Mouse (Mus musculus) intestine, embryonic 14.5 days (tissue): Measurements from ENCODE around the gene Tbata. TPM values are rescaled to one million over a fixed set of nuclear protein-coding genes. Genes with fewer than 3 reads are reported as not detected.

Experiments used
- ATAC-seq: fragments of 200-750 bp; cut with Nextera tagmentation; replicated peaks from 2 replicates; pipeline ENCODE4 v1.8.0; 2017; ENCODE audit warnings: low read depth, moderate number of reproducible peaks, moderate TSS enrichment, moderate library complexity; ENCODE audit not compliant: low FRiP score, low TSS enrichment
- DNase-seq: peaks from one replicate; pipeline ENCODE4 v3.0.0-alpha.2; 2018; ENCODE audit warnings: low spot score
- H3K27ac ChIP-seq: fragments of 300-500 bp; sonication (generic); 2 replicates; pipeline ENCODE4 v1.5.1; 2014; ENCODE audit warnings: low read depth, mild to moderate bottlenecking, control low read depth
- H3K27me3 ChIP-seq: fragments of 300-500 bp; sonication (generic); replicated peaks from 2 replicates; pipeline ENCODE4 v1.6.1; 2014; ENCODE audit warnings: low read length, control low read depth; ENCODE audit not compliant: control insufficient read depth, insufficient read depth
- H3K36me3 ChIP-seq: fragments of 300-500 bp; sonication (generic); 2 replicates; pipeline ENCODE4 v1.6.1; 2014; ENCODE audit warnings: low read length, control low read depth; ENCODE audit not compliant: control insufficient read depth, insufficient read depth
- H3K4me1 ChIP-seq: fragments of 300-500 bp; sonication (generic); replicated peaks from 2 replicates; pipeline ENCODE4 v1.6.1; 2014; ENCODE audit warnings: low read length, control low read depth, mixed read lengths; ENCODE audit not compliant: control insufficient read depth, insufficient read depth
- H3K4me2 ChIP-seq: fragments of 300-500 bp; sonication (generic); 2 replicates; pipeline ENCODE4 v1.6.1; 2014; ENCODE audit warnings: low read length
- H3K4me3 ChIP-seq: fragments of 300-500 bp; sonication (generic); 2 replicates; pipeline ENCODE4 v1.5.1; 2014; ENCODE audit warnings: low read depth, low read length, control low read depth, mixed read lengths
- H3K9ac ChIP-seq: fragments of 300-500 bp; sonication (generic); 2 replicates; pipeline ENCODE4 v1.6.1; 2014; ENCODE audit warnings: mild to moderate bottlenecking, low read length
- H3K9me3 ChIP-seq: fragments of 300-500 bp; sonication (generic); 2 replicates; pipeline ENCODE4 v1.6.1; 2016; ENCODE audit warnings: low read length, control low read depth; ENCODE audit not compliant: control insufficient read depth
- WGBS: fragments of 180-500 bp; shearing (Covaris S2); extraction: QIAGEN DNeasy Blood & Tissue Kit; methylation state at CpG from one replicate; pipeline ENCODE4 v1.1.7; 2014; 5-methylcytosine and 5-hydroxymethylcytosine counted together
- polyA plus RNA-seq: library from polyadenylated mRNA; unstranded; fragments of >200 nt; fragmentation: Nextera tagmentation; extraction: Ambion mirVana; gene quantifications from 2 replicates; pipeline ENCODE4 v1.2.1, GENCODE M21; 2014

The Tbata gene
- polyA plus RNA-seq, 1 experiment from 2014 or later, result not detected

DNA sequence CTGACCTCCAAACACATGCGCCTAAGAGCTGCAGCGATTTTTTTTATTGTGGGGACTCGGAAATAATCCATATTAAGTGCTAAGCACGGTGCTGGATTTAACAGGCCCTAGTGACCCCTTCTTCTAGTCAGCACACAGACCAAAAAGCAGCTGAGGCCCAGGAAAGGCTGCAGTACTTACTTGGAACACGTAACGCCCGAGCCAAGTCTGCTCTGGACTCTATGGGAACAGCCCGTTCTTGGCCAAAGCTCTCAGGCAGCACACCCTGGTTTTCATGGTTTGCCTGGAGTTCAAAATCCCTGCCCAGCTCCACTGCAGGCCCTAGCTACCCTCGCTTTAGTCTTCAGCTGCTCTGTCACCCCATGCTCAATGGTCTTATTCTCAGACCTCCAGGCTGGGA is 22.9 kb downstream of the Tbata start:
- H3K4me3 ChIP-seq, result no peak overlapping the region
- H3K9ac ChIP-seq, result no peak overlapping the region
- H3K9me3 ChIP-seq, result no peaks in the 10 kb centered on the region
- 0 out of 2 replicates have a peak, but pooled peaks cover under 1% of the 10 kb centered on the region for H3K4me1 ChIP-seq
- no peak overlapping the region for H3K27ac ChIP-seq
- DNase-seq, result no peak
- no peak overlapping the region for H3K4me2 ChIP-seq
- no peak for ATAC-seq
- H3K27me3 ChIP-seq, result no peaks in the 10 kb centered on the region
- H3K36me3 ChIP-seq, result no peaks in the 10 kb centered on the region
- WGBS, result 80% methylated on average over 9 of the region's 9 CpGs

DNA sequence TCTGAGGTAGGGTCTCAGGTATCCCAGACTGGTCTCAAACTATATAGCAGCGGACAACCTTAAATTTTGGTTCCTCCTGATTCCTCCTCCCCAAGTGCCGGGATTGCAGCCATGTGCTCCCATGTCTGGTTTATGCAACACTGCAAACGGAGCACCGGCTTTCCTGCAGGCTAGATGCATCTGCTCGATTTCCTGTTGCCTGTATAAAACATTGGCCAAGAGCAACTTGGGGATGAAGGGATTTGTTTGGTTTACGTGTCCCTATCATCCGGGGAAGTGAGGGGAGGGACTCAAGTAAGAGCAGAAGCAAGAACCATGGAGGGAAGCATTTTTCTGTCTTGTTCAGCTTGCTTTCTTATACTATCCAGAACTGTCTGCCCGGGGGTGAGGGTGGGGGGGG is 23.5 kb downstream of the Tbata start:
- 0 out of 2 replicates have a peak, but pooled peaks cover 4% of the 10 kb centered on the region for H3K4me1 ChIP-seq
- H3K4me2 ChIP-seq, result no peak overlapping the region
- H3K27me3 ChIP-seq, result no peaks in the 10 kb centered on the region
- no peaks in the 10 kb centered on the region for H3K9me3 ChIP-seq
- H3K27ac ChIP-seq, result no peak overlapping the region
- no peak overlapping the region for H3K4me3 ChIP-seq
- 57% methylated on average over 8 of the region's 8 CpGs for WGBS
- no peaks in the 10 kb centered on the region for H3K36me3 ChIP-seq
- DNase-seq, result no peak
- no peak overlapping the region for H3K9ac ChIP-seq
- no peak for ATAC-seq

DNA sequence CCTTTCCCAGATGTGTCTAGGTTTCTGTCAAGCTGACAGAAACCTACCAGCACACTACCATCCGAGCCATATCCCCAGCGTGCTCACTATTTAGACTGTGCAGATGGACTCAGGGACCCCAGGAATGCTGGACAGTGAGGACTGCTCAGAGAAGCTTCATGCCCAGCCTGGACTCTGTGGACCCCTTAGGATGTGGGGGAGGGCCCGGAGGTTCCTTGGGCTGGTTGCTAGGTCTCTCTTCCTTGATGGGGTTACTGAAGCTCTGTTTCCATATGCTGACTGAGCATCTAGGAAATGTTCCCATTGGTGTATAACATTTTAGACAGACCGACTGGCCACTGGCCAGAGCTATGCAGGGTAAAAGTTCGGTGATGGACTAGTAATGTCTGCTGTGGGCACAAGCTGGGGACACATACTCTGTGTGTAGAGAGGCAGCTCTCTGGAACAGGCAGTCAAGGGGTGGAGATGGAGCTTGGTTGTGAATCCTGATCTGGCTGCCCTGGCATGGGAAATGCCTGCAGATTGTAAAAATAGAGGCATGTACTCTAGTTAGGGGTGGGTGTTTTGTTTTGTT is 24.1 kb downstream of the Tbata start:
- no peak overlapping the region for H3K4me3 ChIP-seq
- 83% methylated on average over 5 of the region's 5 CpGs for WGBS
- no peak overlapping the region for H3K27ac ChIP-seq
- H3K4me1 ChIP-seq, result 0 out of 2 replicates have a peak, but pooled peaks cover 4% of the 10 kb centered on the region
- H3K27me3 ChIP-seq, result no peaks in the 10 kb centered on the region
- ATAC-seq, result no peak
- no peak for DNase-seq
- H3K36me3 ChIP-seq, result no peaks in the 10 kb centered on the region
- H3K9me3 ChIP-seq, result no peaks in the 10 kb centered on the region
- H3K9ac ChIP-seq, result no peak overlapping the region
- H3K4me2 ChIP-seq, result no peak overlapping the region

DNA sequence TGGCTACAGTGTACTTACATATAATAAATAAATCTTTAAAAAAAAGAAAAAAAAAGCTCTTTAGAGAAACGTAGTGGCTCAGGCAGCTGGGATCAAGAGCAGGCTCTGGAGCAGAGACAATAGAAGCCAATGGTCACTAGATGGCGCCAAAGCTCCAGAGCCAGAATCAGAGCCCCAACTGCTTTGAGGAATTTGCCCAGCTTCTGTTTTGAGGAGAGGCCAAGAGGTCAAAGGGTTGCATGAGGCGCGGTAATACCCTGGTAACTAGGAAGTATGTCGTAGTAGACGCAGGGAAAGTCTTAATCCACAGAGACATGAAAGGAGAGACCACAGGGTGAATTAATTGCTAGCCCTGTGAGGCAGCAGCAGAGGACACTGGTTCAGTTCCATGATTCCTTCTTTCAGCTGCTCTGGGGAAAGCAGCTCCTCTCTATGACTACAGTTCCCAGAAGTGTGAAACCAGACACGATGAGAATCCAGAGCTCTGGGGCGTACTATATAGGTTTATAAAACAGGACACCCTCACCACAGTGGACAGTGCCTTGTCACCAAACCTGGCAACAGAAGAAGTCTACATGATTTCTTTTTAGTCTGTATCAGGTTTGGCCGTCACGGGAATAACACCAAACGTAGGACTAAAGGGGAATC is 27.9 kb downstream of the Tbata start:
- Histone ChIP-seq H3K27ac (no peak overlapping the region), H3K9ac (no peak overlapping the region), H3K9me3 (no peaks in the 10 kb centered on the region), H3K36me3 (no peaks in the 10 kb centered on the region), H3K27me3 (no peaks in the 10 kb centered on the region), H3K4me3 (no peak overlapping the region), H3K4me2 (no peak overlapping the region), H3K4me1 (0 out of 2 replicates have a peak, but pooled peaks cover 4% of the 10 kb centered on the region)
- 29% methylated on average over 11 of the region's 11 CpGs for WGBS
- DNase-seq (peak; percentile 90), ATAC-seq (0 out of 2 replicates have a peak, but pooled peaks have one; percentile 28)

DNA sequence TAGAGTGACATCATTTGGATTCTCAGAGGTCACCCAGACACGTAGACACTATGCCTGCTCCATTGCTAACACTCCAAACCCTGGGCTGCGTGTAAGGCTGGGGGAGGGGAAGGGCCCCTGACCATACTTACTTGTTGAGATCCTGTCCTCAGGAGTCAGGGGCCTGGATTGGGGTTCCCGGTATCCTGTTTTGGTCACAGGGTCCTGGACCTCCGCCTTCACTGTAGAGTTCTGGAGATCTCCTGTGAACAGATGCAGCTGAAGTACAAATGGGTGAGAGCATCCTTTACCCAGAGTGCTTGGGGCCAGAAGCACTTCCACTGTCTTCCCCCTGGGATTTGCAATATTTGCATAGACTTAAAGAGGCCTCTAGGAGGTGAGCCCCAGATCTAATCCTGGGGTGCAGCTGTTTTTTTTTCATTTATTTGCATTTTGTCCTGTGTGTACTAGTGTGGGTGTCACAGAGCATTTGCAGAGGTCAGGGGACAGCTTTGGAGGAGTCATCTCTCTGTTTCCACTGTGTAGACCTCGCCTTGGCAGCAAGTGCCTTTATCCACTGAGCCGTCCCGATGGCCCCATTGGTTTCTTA is 28.6 kb downstream of the Tbata start:
- Histone ChIP-seq H3K36me3 (no peaks in the 10 kb centered on the region), H3K9ac (no peak overlapping the region), H3K4me2 (no peak overlapping the region), H3K27me3 (no peaks in the 10 kb centered on the region), H3K27ac (no peak overlapping the region), H3K9me3 (no peaks in the 10 kb centered on the region), H3K4me3 (no peak overlapping the region), H3K4me1 (0 out of 2 replicates have a peak, but pooled peaks cover 4% of the 10 kb centered on the region)
- ATAC-seq, result no peak
- no peak for DNase-seq
- 78% methylated on average over 7 of the region's 7 CpGs for WGBS

DNA sequence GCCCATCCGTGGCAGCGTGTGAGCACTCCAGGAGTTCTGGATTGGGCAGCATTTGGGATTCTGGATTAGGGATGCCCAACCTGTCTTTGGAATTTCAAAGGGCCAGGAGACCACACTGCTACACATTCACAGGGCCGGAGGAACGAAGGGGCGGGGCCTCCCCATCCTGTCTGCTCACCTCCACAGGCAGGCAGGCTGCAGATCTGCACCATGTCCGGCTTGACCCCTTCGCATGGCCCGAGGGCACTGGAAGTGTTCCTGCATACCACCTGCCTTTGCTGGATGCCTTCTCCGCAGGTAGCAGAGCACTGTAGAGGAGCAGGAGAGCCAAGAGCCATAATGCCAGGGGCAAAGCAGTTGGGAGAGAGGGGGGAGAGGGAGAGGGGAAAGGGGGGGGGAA is 29.2 kb downstream of the Tbata start:
- Histone ChIP-seq H3K27me3 (no peaks in the 10 kb centered on the region), H3K4me1 (0 out of 2 replicates have a peak, but pooled peaks cover 4% of the 10 kb centered on the region), H3K4me3 (no peak overlapping the region), H3K36me3 (no peaks in the 10 kb centered on the region), H3K4me2 (no peak overlapping the region), H3K9ac (no peak overlapping the region), H3K27ac (no peak overlapping the region), H3K9me3 (no peaks in the 10 kb centered on the region)
- ATAC-seq (no peak), DNase-seq (no peak)
- WGBS, result 55% methylated on average over 9 of the region's 9 CpGs

DNA sequence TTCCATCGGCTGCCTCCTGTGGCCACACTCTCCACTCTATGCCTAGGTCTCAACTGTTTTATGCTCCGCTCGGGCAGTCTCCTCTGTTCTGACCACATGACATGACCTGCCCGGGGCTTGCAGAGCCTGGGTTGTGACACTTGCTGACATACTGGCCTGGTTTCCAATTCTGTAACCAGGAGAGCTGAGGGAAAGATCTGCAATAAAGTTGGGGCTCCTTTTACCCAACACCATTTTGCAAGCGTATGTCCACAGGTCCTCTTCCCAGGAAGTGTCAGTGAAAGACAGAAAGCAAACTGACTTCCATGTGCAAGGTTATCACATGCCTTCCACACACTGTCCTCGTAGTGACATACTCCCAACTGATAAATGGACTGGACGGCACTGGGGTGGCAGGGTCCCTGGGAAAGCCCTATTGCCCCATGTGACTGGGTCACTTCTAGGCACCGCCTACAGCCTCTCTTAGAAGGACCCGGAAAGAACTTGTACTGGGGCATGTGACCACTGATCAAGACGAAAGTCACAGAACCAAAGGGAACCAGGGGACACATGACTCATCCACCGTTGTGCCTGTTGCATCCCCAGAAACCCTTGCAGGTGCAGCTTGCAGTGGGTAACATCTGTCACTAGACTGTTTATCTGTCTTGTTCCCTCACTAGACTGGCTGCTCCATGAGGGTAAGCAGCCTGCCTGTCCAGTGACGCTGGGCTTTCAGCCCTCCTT is 30.0 kb downstream of the Tbata start:
- no peaks in the 10 kb centered on the region for H3K9me3 ChIP-seq
- no peak overlapping the region for H3K4me2 ChIP-seq
- no peak overlapping the region for H3K4me3 ChIP-seq
- ATAC-seq (no peak), DNase-seq (no peak)
- WGBS, result 76% methylated on average over 12 of the region's 12 CpGs
- H3K27ac ChIP-seq, result no peak overlapping the region
- H3K27me3 ChIP-seq, result no peaks in the 10 kb centered on the region
- no peak overlapping the region for H3K9ac ChIP-seq
- H3K4me1 ChIP-seq, result 0 out of 2 replicates have a peak, but pooled peaks cover 4% of the 10 kb centered on the region
- no peaks in the 10 kb centered on the region for H3K36me3 ChIP-seq

DNA sequence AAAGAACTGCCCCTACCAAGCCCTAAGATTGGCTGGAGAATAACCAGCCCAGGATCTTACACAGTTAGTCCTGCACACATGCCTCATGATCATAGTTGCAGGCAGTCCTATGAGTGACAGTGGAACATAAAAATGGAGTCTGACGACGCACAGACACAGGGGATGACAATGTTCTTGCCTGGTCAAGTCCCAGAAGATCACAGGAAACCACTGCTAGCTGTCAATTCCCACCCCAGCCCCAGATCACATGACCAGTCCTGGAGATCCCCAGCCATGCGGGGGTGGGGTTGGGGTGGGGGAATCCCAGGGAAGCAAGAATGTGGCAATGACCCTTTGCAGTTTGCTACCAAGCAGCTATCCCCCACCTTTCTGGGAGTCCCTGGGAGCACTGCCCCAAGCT is 32.2 kb downstream of the Tbata start:
- H3K36me3 ChIP-seq, result no peaks in the 10 kb centered on the region
- no peaks in the 10 kb centered on the region for H3K27me3 ChIP-seq
- H3K4me3 ChIP-seq, result no peak overlapping the region
- H3K9ac ChIP-seq, result no peak overlapping the region
- no peak for DNase-seq
- no peak overlapping the region for H3K27ac ChIP-seq
- H3K4me2 ChIP-seq, result no peak overlapping the region
- 68% methylated on average over 3 of the region's 3 CpGs for WGBS
- no peak for ATAC-seq
- no peaks in the 10 kb centered on the region for H3K9me3 ChIP-seq
- H3K4me1 ChIP-seq, result 0 out of 2 replicates have a peak, but pooled peaks cover 4% of the 10 kb centered on the region
